Mouse (Mus musculus) liver, embryonic 15.5 days (tissue): ENCODE results near the gene Otud3. TPM values are rescaled to one million over a fixed set of nuclear protein-coding genes. Genes with fewer than 3 reads are reported as not detected.
A peak's percentile ranks its signal among the peaks of the same experiment; 100 is the strongest.
"Not testable (repeated sequence)": the region's sequence is repeated elsewhere in the genome, so short reads cannot be mapped to it uniquely, and the experiment has no call there.

Experiments used
- ATAC-seq: fragments of 200-750 bp; cut with Nextera tagmentation; 2 replicates; pipeline ENCODE4 v1.8.0; 2017; ENCODE audit warnings: moderate number of reproducible peaks, mild to moderate bottlenecking, moderate library complexity; ENCODE audit not compliant: insufficient read depth
- H3K27ac ChIP-seq: fragments of 300-500 bp; sonication (generic); replicated peaks from 2 replicates; pipeline ENCODE4 v1.5.1; 2015; ENCODE audit warnings: mild to moderate bottlenecking, inconsistent platforms
- H3K27me3 ChIP-seq: fragments of 300-500 bp; sonication (generic); 2 replicates; pipeline ENCODE4 v1.6.1; 2015; ENCODE audit warnings: mild to moderate bottlenecking, inconsistent platforms
- H3K36me3 ChIP-seq: fragments of 300-500 bp; sonication (generic); replicated peaks from 2 replicates; pipeline ENCODE4 v1.6.1; 2015; ENCODE audit warnings: moderate library complexity, mild to moderate bottlenecking, inconsistent platforms
- H3K4me1 ChIP-seq: fragments of 300-500 bp; sonication (generic); replicated peaks from 2 replicates; pipeline ENCODE4 v1.6.1; 2015; ENCODE audit warnings: inconsistent platforms
- H3K4me2 ChIP-seq: fragments of 300-500 bp; sonication (generic); 2 replicates; pipeline ENCODE4 v1.6.1; 2015; ENCODE audit warnings: moderate library complexity, mild to moderate bottlenecking, inconsistent platforms
- H3K4me3 ChIP-seq: fragments of 300-500 bp; sonication (generic); replicated peaks from 2 replicates; pipeline ENCODE4 v1.5.1; 2015; ENCODE audit warnings: mild to moderate bottlenecking, inconsistent platforms
- H3K9ac ChIP-seq: fragments of 300-500 bp; sonication (generic); 2 replicates; pipeline ENCODE4 v1.6.1; 2015; ENCODE audit warnings: moderate library complexity, mild to moderate bottlenecking, inconsistent platforms
- H3K9me3 ChIP-seq: fragments of 300-500 bp; sonication (generic); replicated peaks from 2 replicates; pipeline ENCODE4 v1.6.1; 2016; ENCODE audit warnings: inconsistent platforms
- WGBS: fragments of 180-500 bp; shearing (Covaris S2); methylation state at CpG from one replicate; pipeline ENCODE4 v1.1.7; 2015; ENCODE audit warnings: mixed read lengths; ENCODE audit not compliant: insufficient replicate concordance; 5-methylcytosine and 5-hydroxymethylcytosine counted together
- polyA plus RNA-seq: library from polyadenylated mRNA; unstranded; fragments of >200 nt; fragmentation: Nextera tagmentation; extraction: Ambion mirVana; gene quantifications from 2 replicates; pipeline ENCODE4 v1.2.1, GENCODE M21; 2015

Gene Otud3
- polyA plus RNA-seq, 1 experiment from 2014 or later, result 1.4 TPM

GRCm38 (mm10) chr4:138934456-138935145 lies 20.9 kb upstream of the Otud3 start:
- no peak for ATAC-seq
- H3K4me1 ChIP-seq, result no peaks in the 10 kb centered on the region
- no peak overlapping the region for H3K4me3 ChIP-seq
- no peak overlapping the region for H3K4me2 ChIP-seq
- WGBS, result 60% methylated on average over 11 of the region's 11 CpGs
- H3K9me3 ChIP-seq, result no peaks in the 10 kb centered on the region
- H3K27me3 ChIP-seq, result no peaks in the 10 kb centered on the region
- H3K27ac ChIP-seq, result no peak overlapping the region
- no peak overlapping the region for H3K9ac ChIP-seq
- no peaks in the 10 kb centered on the region for H3K36me3 ChIP-seq

GRCm38 (mm10) chr4:138933862-138934261 lies 20.1 kb upstream of the Otud3 start:
- no peaks in the 10 kb centered on the region for H3K36me3 ChIP-seq
- H3K27ac ChIP-seq, result no peak overlapping the region
- WGBS, result 22% methylated on average over 3 of the region's 3 CpGs
- H3K9ac ChIP-seq, result no peak overlapping the region
- H3K4me3 ChIP-seq, result no peak overlapping the region
- no peaks in the 10 kb centered on the region for H3K4me1 ChIP-seq
- ATAC-seq, result no peak
- no peak overlapping the region for H3K4me2 ChIP-seq
- no peaks in the 10 kb centered on the region for H3K27me3 ChIP-seq
- H3K9me3 ChIP-seq, result no peaks in the 10 kb centered on the region

DNA sequence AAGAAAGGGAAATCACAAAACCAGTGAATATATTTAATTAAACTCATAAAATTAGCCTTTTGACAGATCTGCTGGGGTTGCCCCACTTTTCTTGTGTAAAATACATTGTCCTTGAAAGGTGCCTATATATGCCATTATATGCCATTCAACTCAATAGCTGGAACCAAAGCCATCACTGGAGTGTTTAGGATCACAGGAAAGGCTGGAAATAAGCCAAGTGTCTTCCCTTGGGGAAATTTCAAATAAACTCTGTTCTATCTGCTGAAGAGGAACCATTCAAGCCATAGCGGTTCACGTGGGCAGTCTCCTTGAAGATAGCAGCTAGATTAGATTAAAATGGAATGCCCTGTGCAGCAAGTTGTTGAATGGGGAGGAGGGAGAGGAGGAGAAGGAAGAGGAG lies 11.8 kb upstream of the Otud3 start:
- Histone ChIP-seq H3K4me3 (no peak overlapping the region), H3K9ac (no peak overlapping the region), H3K27me3 (peaks cover 12% of the 10 kb centered on the region; the same call in 1 of the 2 replicates), H3K27ac (no peak overlapping the region), H3K36me3 (no peaks in the 10 kb centered on the region), H3K9me3 (no peaks in the 10 kb centered on the region), H3K4me1 (peaks cover 3% of the 10 kb centered on the region; the same call in 1 of the 2 replicates), H3K4me2 (no peak overlapping the region)
- 48% methylated on average over 2 of the region's 2 CpGs for WGBS
- no peak for ATAC-seq

GRCm38 (mm10) chr4:138922131-138922459 lies 8.3 kb upstream of the Otud3 start:
- Histone ChIP-seq H3K9ac (no peak overlapping the region), H3K4me1 (peaks cover 3% of the 10 kb centered on the region; the same call in 1 of the 2 replicates), H3K36me3 (no peaks in the 10 kb centered on the region), H3K27ac (no peak overlapping the region), H3K9me3 (no peaks in the 10 kb centered on the region), H3K4me2 (0 out of 2 replicates have a peak overlapping the region, but pooled peaks have one; percentile 25), H3K4me3 (no peak overlapping the region), H3K27me3 (peaks cover 12% of the 10 kb centered on the region)
- WGBS, result 2% methylated on average over 11 of the region's 11 CpGs
- ATAC-seq, result no peak

- no peak for ATAC-seq
- Histone ChIP-seq H3K36me3 (no peaks in the 10 kb centered on the region), H3K4me1 (peaks cover 3% of the 10 kb centered on the region; the same call in 1 of the 2 replicates), H3K4me3 (no peak overlapping the region), H3K9ac (no peak overlapping the region), H3K9me3 (no peaks in the 10 kb centered on the region), H3K27ac (no peak overlapping the region), H3K27me3 (peaks cover 12% of the 10 kb centered on the region), H3K4me2 (0 out of 2 replicates have a peak overlapping the region, but pooled peaks have one; percentile 25)
- 35% methylated on average over 20 of the region's 20 CpGs for WGBS
These were observed 7.7 kb upstream of the Otud3 start for GRCm38 (mm10) chr4:138921254-138922130.

- Histone ChIP-seq H3K4me1 (peaks cover 12% of the 10 kb centered on the region), H3K36me3 (no peaks in the 10 kb centered on the region), H3K9ac (no peak overlapping the region), H3K4me2 (no peak overlapping the region), H3K27ac (no peak overlapping the region), H3K9me3 (no peaks in the 10 kb centered on the region), H3K4me3 (no peak overlapping the region), H3K27me3 (peaks cover 10% of the 10 kb centered on the region; the same call in 1 of the 2 replicates)
- no peak for ATAC-seq
- WGBS, result 67% methylated on average over 9 of the region's 9 CpGs
These were observed 3.5 kb upstream of the Otud3 start for GRCm38 (mm10) chr4:138917282-138917681.

DNA sequence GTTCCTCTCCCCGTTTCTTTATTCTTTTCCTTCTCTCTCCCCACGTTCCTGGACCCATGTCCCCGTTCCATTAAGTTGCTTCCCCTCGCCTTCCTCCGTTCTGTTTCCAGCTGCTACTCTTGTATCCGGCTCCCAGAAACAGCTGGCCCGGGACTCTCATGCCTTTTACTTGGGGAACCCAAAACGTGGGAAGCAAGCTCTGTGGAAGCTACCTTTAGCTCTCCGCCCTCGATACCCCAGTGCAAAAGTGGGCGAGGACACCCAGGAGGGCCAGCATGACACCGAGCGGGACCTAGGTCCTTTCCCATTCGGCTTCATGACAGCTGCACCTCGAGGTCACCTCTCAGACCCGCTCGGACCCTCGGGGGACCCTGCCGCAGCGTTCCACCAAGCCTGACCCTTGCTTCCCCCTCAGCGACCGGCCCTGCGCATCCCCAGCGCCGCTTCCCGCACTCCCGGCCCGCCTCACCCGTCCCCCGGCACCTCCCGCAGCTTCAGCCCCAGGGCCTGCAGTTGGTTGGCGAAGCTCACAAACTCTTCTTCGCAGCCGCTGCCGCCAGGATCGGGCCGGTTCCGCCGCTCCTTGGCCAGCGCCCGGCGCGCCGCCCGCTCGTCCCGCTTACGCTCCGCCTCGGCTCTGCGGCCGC lies 481 bp downstream of the Otud3 start:
- H3K36me3 ChIP-seq, result 0 out of 2 replicates have a peak, but pooled peaks cover 8% of the 10 kb centered on the region
- no peaks in the 10 kb centered on the region for H3K9me3 ChIP-seq
- peak overlapping the region; percentile 97 for H3K4me2 ChIP-seq
- no peak overlapping the region; the same call in 1 of the 2 replicates for H3K27ac ChIP-seq
- H3K4me1 ChIP-seq, result peaks cover 17% of the 10 kb centered on the region
- H3K27me3 ChIP-seq, result peaks cover 4% of the 10 kb centered on the region; the same call in 1 of the 2 replicates
- H3K4me3 ChIP-seq, result peak overlapping the region; percentile 78
- peak overlapping the region; percentile 75 for H3K9ac ChIP-seq
- under 1% methylated on average over 52 of the region's 52 CpGs for whole genome bisulfite sequencing
- peak; percentile 51 for ATAC-seq

- H3K27ac ChIP-seq, result no peak overlapping the region
- H3K4me2 ChIP-seq, result no peak overlapping the region
- 85% methylated on average over 18 of the region's 18 CpGs for WGBS
- no peak overlapping the region for H3K4me3 ChIP-seq
- H3K27me3 ChIP-seq, result no peaks in the 10 kb centered on the region
- ATAC-seq, result no peak
- H3K36me3 ChIP-seq, result peaks cover 18% of the 10 kb centered on the region
- H3K9me3 ChIP-seq, result no peaks in the 10 kb centered on the region
- peaks cover 8% of the 10 kb centered on the region; the same call in 1 of the 2 replicates for H3K4me1 ChIP-seq
- no peak overlapping the region for H3K9ac ChIP-seq
These were observed 8.0 kb downstream of the Otud3 start for GRCm38 (mm10) chr4:138905624-138906337.

DNA sequence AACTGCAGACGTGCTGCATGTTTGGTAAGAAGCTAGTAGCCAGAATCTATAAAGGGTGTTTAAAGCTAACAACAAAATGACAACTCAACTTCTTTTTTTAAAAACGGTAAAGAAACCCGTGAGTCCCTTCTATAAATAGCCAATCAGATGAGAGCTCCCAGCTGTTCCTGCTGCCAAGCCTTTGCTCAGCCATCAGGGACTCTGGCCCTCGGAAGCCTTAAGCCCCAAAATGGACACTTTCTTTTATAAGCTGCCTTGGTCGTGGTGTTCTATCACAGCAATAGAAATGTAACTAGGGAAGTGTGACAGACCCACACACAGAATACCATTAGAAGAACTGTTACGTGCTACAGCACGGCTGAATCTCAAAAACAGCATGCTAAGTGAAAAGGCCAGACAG lies 14.4 kb downstream of the Otud3 start:
- WGBS, result 66% methylated on average over 7 of the region's 7 CpGs
- H3K9ac ChIP-seq, result no peak overlapping the region
- no peaks in the 10 kb centered on the region for H3K9me3 ChIP-seq
- H3K27ac ChIP-seq, result no peak overlapping the region
- H3K36me3 ChIP-seq, result peaks cover 6% of the 10 kb centered on the region; the same call in 1 of the 2 replicates
- no peak for ATAC-seq
- no peaks in the 10 kb centered on the region for H3K27me3 ChIP-seq
- H3K4me3 ChIP-seq, result no peak overlapping the region
- H3K4me2 ChIP-seq, result no peak overlapping the region
- no peaks in the 10 kb centered on the region for H3K4me1 ChIP-seq

- H3K4me2 ChIP-seq, result not testable (repeated sequence)
These were observed 20.0 kb downstream of the Otud3 start for GRCm38 (mm10) chr4:138893789-138894188.

More at GRCm38 (mm10) chr4:138893789-138894188, 20.0 kb downstream of the Otud3 start:
- H3K9ac ChIP-seq, H3K9me3 ChIP-seq, H3K27me3 ChIP-seq, H3K4me1 ChIP-seq, H3K27ac ChIP-seq, ATAC-seq, H3K4me3 ChIP-seq, H3K36me3 ChIP-seq: not testable (repeated sequence)
- WGBS, result 71% methylated on average over 11 of the region's 11 CpGs
